Mouse (Mus musculus) right cerebral cortex, postnatal 10 days (tissue): ENCODE results near the gene Ap2b1.
A peak's percentile ranks its signal among the peaks of the same experiment; 100 is the strongest.

Source experiments
- DNase-seq, 2 experiments: peaks; one replicate each; pipeline ENCODE4 v3.0.0; 2021; ENCODE audit warnings: low spot score in 2 of 2

Ap2b1 gene

GRCm38 (mm10) chr11:83397626-83398025 lies 98.8 kb downstream of the Ap2b1 start:
- no peak for DNase-seq

- DNase-seq: no peak
These were observed 99.9 kb downstream of the Ap2b1 start for GRCm38 (mm10) chr11:83398724-83399123.

DNA sequence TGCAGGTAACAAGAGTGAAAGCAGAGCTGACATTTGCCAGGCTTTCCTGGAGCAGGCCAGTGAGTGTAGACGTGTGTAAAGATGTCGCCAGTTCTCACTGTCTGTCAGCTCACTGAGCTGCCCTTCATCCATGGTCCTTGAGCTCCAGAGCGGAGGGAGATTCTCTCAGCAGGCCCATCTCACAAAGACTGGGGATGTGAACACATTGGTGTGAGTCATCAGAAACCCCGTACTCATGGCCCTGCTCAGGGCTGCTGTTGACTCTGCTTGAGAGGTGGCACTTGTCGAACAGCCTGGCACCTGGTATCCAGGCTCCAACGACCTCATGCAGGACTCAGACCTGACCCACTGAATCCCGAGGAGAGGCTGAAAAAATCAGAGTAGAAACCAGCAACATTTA lies 105.0 kb downstream of the Ap2b1 start:
- no peak for DNase-seq

DNA sequence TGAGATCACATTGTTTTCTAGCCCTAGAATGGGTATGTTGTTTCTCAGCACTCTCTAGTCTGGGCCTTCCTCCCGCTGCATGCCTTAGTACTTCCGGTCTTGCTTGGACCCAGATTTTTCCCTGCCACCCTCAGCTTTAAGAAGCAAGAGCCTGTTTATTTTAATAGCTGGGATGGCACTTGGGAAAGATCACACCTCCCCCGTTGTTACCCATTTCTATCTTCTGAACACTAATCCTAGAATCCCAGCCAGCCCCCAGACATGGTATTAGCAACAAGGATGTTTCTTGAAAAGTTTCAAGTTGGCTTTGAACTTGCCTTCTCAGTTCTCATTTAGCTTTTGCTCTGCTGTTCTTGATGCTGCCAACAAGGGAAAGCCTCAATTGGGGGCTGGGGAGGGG lies 107.6 kb downstream of the Ap2b1 start:
- DNase-seq: no peak

DNA sequence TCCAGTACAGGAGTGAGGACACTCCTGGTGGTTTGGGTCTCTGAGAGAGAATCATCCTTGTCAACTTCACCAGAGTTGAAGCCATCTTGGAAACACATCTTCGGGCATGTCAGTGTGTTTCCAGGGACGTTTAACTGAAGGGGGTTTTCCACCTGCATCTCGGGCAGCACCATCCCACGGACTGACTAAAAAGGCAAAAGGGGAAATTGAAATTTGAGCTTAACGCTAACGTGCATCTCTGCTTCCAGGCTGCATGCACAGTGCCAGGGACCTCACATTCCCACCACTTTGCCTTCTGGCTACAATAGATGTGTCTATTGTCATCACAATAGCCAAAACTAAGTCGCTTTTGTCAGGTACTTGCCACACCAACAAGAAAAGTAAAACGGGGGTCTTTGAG lies 109.4 kb downstream of the Ap2b1 start:
- DNase-seq: no peak

DNA sequence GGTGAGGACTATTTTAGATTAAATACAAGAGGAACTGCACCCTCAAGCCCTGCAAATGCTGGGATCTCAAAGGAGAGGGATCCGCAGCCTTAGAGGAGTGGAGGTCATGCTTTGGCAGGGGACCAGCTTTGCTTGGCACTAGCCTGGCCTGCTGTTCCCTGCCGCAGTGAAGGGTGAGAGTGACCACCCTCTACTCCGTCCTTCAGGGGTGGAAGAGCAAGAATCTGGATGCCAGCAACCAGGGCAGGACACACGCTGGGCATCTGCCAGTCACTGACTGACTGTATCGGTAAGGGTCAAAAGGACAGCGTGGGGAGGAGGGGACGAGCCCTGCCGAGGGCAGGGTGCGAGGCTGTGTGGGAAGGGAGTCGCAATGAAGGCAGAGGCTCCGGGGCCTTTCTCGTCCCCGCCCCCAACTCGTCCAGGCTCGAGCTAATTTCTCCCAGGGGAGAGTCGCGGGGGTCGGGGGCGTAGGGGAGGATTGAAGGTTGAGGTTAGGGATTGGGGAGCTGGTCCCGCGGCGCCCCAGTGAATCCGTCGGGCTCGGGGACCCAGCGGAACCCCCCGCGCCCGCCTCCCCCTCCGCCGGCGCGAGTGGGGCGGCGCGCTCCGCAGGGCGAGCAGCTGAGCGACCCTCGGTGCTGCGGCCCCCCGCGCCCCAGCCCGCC lies 110.4 kb downstream of the Ap2b1 start, which contains the start of gene Rasl10b:
Gene Rasl10b (plus strand): TSS at position 51 of the 668 bp plus-strand sequence.
- peak in 1 of 2 experiments; percentile 60 for DNase-seq

GRCm38 (mm10) chr11:83409792-83410291 lies 111.0 kb downstream of the Ap2b1 start:
- DNase-seq: no peak

GRCm38 (mm10) chr11:83410510-83410909 lies 111.7 kb downstream of the Ap2b1 start:
- DNase-seq: no peak

DNA sequence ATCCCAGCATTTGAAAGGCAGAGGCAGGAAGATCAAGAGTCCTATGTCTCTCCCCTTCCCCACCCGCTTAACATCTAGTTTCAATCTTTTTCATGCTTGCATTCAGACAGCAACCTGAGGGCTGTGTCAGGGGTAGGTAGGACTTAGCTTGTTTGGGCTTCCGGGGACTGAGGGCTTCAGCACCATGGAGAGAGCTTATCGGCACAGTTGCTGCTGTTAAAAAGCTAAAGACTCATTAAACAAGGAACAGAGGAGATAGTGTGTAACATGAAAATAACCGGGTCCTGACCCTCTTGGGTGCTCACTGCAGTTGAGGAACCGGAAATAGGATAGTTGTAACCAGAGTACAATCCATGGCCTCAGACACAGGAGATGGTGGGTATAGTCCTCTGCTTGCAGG lies 118.3 kb downstream of the Ap2b1 start:
- DNase-seq: no peak

- no peak for DNase-seq
These were observed 118.9 kb downstream of the Ap2b1 start for GRCm38 (mm10) chr11:83417708-83418107.

GRCm38 (mm10) chr11:83418566-83418965 lies 119.7 kb downstream of the Ap2b1 start:
- DNase-seq: peak; percentile 79 to 82

- DNase-seq: peak in 1 of 2 experiments; percentile 61
These were observed 121.5 kb downstream of the Ap2b1 start for GRCm38 (mm10) chr11:83420338-83420737.

DNA sequence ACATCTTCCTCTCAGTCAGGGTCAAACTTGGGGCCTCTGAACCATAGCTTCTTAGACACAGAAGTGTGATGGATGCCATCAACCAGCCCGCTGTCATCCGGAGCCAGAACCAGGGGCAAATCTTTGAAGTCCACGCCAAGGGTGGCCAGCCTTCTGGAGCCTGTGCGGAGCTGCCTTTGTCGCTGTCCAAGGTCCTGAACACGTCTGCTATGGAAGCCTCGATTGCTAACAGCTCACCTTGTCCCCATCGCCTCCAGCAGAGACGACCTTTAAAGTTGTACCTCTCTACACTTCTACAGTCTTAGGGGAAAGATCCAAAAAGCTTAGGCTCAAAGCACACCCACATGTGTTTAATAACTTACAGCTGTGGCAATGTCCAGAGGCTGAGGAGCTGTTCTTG lies 122.5 kb downstream of the Ap2b1 start:
- DNase-seq: peak in 1 of 2 experiments; percentile 61

DNA sequence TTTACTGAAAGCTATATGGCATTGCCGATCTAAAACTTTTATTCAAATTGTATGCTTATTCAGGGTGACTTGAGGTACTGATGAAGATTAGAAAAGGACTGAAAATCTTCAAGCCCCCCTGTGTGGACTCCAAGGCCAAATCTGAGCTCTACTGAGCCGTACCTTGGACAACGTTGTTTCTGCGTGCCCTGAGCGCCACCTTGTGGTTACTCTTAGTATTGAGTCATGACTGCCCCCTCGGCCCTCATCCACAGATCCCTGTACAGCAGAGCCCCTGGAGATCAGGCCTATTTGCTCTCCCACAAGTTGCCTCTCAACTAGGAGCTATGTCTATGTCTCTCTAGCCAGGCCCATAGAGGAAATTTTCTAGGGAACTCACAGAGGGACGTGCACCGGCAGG lies 125.9 kb downstream of the Ap2b1 start:
- DNase-seq: peak; percentile 83

DNA sequence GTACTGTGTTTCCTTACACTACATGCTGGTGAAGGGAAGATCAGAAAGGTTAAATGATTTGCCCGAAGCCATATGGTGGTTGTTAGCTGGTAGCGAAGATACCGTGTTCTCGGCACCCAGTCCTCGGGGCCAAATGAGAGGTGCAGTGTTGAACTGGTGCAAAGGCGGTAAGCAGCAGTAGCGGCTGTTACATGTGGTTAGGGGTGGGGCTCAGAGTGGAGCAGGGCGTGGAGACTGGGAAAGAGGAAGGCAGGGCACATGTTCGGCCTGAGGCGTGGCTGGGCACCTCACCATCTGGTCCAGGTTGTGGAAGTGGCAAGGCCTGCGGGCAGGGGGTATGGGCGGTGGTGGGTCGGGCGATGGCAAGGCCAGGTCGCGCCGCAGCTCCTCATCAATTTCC lies 128.1 kb downstream of the Ap2b1 start:
- no peak for DNase-seq

GRCm38 (mm10) chr11:83429355-83429754 lies 130.5 kb downstream of the Ap2b1 start, which contains the start of gene Gas2l2:
TSS of gene Gas2l2 (minus strand) at chr11:83429455.
- DNase-seq: no peak

DNA sequence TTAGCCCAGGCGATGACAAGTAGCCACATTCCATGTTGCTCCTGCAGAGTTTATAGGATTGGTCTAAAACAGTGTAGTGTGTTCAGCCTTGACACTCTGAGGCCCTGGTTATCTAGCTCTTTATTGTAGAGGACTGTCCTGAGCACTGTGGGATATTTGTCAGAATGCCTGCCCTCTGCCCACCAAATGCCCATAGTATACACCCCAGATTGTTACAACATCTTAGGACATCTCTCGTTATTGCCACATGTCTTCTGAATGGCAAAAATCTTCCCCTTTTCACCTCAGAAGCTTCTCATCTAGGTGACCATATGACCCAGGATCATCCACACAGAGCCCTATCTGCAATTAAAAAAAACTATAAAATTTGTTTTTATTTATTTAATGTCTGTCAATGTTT lies 133.7 kb downstream of the Ap2b1 start:
- DNase-seq: no peak

DNA sequence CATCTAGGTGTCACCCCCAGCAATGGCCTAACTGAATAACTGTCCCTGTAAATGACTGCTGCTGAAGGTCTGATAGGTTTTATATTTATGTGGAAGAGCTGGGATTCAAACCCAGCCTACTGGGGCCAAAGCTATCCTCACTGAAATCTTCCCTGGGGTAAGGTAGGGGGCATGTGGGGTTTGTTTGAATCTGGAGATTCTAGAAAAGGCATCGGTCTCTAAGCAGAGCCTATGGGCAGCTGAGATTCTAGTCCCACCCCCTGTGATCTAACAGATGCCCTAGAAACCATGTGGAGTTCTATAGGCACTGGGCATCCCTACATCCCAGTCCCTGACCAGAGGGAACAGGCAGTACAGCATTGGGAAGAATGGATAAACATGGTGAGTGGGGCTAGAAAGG lies 138.6 kb downstream of the Ap2b1 start, which contains the start of gene 1700020L24Rik:
Gene 1700020L24Rik (plus strand): TSS at position 301 of the 400 bp plus-strand sequence.
- no peak for DNase-seq

DNA sequence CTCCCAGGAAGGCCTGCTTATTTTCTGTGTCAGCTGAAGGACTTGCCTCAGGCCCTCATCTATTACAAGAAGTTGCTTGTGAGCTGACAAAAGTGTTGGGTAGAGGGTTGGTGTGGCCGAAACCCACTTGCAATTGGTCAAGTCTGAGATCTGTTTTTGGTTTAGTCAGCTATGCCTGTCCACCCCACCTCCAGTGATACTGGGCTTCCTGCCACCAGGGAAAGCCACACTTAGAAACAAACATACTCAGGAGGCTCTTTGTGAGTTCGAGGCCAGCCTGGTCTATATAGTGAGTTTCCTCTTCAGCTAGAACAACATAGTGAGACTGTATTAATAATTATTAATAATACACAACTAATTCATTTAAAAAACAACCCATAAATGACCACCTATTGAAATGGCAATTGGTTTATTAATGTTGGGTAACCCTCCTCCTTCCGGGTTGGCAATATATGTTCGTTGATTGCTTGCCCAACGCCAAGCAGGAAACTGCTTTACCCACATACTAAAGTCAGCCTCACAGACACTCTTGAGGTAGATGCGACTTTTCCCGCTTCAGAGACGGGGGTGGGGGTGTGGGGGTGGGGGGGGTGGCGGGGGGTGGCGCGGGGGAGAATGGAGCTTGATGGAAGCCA lies 140.7 kb downstream of the Ap2b1 start:
- no peak for DNase-seq

DNA sequence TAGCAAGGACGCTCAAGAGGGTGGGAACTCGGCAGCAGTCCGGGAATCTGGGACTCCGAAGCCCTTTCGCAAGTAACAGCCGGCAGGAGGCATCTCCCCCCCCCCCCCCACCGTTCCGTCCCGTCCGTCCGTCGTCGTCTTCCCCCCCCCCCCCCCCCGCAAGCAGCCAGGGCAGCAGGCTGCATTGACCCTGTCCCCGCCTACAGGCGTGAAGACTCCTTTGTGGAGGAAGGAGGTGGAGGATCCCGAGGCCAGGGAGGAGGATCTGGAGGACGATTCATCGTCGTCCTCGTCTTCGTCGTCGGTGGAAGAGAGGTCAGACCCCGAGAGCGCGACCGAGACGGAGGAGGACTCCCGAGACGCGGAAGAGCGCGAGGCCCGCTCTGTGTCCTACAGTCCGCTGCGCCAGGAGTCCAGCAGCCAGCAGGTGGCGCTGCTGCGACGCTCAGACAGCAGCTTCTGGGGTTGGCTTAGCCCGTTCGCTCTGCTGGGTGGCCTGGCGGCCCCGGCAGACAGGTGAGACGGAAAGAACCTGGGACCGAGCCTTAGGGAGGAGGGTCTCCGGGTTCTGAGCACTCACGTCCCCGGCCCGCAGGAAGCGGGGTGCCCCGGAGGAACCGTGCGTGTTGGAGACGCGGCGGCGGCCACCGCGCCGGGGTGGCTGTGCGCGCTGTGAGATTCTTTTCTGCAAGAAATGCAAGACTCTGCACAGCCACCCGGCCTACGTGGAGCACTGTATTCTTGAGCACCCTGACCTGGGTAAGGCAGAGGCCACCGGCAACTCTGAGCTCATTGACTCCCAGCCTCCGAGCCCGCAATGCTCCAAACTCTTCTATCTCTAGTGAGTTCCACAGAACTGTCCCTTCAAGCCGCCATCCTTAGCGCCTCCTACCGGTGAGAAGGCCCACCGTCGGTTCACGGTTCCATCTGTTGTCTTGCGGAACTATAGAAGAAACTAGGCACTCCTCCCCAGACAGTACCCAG lies 141.5 kb downstream of the Ap2b1 start:
- peak; percentile 87 to 91 for DNase-seq

- no peak for DNase-seq
These were observed 142.4 kb downstream of the Ap2b1 start for GRCm38 (mm10) chr11:83441235-83441634.
